Mouse (Mus musculus) adrenal gland (tissue): Measurements from ENCODE around the gene Nanos3.

Source experiments
- intact Hi-C: fragments of 180-260 bp; cut with DNase I; formaldehyde crosslinking; loops from one replicate; pipeline ENCODE4 v1.15.1; 2025
- long read RNA-seq, 2 experiments: library from polyadenylated mRNA; unstranded; transcript quantifications; one replicate each; pipeline ENCODE4 v2.0.0; 2020; ENCODE audit warnings: borderline replicate concordance in 1 of 2; ENCODE audit not compliant: insufficient replicate concordance in 1 of 2

Nanos3 gene
- long read RNA-seq, experiment 1: 0 reads
- long read RNA-seq, experiment 2: 0 reads

DNA sequence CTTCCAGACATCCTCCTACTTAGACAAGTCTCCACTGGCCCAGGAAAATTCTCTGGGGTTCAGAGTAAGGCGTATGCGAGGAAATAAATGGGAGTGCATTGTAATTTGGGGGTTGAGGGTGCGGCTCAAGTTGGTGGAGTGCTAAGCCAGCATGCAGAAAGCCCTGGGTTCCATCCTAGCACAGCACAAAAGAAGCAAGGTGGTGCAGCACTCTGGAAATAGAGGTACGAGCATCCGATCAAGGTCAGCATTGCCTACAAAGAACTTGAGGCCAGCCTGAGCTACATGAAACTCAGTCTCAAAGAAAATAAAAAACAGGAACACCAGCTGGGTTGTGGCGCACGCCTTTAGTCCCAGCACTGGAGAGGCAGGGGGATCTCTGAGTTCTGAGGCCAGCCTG lies at the start of gene Nanos3:
Gene Nanos3, minus strand, starts transcription at position 101 of the 400 bp plus-strand sequence.
- intact Hi-C loops: loop anchor here (5.0 kb wide), 2 partner anchors 97 to 172 kb away; no protein-coding TSS in a partner anchor

DNA sequence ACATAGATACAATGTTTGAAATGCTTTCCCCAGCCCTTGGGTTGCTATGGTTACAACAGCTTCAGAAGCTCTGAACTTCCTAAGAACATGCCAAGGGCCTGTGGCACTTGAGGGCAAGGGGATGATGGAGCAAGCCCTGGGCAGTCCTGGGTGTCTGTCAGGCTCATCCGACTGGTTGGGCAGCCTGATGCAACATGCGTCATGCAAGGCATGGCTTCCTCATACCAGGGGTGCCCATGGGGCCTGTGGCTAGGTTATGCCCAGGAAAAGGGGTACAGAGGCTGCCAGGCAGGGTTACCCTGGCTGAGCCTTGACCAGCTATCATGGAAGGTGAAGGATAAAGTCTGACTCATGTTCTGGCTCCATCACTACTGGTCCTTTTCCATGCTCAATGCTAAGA lies 48.0 kb upstream of the Nanos3 start:
- intact Hi-C loops: no loop called here

DNA sequence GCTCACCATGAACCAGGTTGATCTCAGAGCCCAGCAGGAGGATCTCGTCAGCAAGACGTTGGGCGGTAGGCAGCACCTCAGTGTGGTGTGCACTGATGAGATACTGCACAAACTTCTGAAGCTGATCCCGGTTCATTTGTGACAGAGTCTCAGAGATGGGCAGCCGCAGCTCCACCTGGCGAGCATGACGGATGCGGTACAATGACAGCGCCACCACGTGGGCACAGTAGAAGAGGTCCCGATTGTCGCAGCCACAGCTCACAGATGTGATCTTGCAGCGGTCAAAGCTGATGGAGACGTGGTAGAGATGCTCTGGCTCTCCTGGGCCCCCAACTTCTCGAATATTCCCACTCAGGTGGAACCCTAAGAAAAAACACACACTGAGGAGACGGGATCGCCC lies 45.7 kb upstream of the Nanos3 start:
- intact Hi-C loops: no loop called here

DNA sequence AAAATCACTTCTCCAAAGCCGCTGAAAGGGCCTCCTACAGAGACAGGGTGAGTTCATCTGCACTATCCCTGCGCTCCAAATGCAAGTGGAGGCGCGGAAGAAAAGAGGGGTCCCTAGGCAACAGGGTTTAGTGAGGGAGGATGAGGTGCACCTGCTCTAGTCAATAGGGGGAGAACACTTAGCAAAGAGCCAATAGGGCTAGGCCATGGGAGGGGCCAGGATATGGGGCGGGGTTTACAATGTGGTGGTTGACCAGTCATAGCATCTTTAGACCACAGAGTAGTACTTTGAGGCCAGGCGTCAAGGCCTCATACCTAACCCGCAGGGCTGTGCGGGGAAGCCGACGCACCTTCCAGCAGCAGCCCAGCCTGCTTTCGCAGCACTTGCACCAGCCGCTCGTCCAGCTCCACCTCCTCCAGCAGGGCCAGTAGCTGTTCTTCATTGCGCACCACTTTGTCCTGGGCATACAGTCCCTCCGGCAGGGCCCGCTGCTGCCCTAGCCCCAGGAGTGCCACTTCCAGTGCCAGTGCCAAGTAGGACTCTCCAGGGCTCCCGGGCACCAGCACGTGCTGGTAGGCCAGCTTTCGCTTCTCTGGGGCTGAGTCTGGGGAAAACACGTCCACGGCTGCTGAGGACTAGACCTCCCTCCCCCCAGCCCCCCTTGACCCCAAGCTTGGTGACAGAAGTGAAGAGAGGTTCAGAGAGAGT lies 38.5 kb upstream of the Nanos3 start:
- intact Hi-C loops: no loop called here

DNA sequence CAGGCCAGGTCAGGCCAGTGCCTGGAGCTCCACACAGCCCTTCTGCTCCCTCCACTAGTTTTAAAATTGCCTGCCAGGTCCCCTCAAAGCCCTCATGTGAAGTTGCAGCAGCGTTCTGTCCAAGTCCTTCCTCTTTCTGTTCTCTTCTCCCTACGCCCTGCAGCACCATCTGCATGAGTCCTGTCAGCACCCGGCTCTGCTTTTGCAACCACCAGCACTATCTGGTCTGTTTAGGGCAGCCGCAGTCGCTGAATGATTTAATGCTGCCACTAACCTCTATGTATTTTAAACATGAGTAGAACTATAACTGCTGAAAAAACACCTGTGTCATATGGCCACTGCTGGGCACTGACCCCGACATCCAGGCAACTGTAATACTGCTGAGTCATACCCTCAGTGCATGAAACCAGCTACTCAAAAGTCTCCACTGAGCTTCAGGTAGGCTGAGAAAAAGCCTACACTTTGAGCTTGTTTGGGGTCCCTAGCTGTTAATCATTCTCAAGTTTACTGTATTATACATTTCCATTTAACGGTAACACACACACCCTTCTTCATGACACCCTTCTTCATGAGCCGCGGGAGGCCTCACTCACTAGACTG lies 37.6 kb upstream of the Nanos3 start:
- intact Hi-C loops: no loop called here

DNA sequence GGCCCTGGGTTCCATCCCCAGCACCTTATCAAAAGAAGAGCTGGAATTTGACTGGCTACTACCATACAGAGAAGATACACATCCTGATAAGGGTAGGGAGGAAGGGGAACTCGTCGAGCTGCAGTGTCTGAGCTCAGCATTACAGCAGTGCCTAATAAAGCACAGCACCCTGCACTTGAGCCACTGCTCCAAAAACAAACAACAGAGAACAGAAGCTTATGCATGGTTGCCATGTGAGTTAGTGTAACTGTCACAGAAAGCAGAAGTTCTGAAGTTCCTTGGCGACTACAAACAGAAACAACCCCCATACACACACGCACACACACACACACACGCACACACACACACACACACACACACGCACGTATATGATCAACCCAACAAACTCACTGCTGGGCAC lies 35.1 kb upstream of the Nanos3 start:
- intact Hi-C loops: no loop called here

DNA sequence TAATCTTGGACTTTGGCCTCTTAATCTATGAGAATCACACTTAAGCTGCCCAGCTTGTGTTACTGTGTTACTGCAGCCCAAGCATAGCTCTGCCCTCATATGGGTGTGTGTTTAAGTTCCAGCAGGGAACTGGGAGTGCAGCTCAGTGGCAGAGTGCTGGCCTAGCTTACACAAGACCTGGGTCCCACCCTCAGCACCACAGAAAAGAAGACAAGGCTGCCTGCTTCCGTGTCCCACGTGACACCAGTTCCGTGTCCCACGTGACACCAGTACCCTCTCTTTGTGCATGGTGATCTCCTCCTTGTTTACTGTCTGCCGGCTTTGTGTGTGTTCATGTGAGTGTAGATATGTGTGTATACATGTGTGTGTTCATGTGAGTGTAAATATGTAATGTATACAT lies 33.1 kb upstream of the Nanos3 start:
- intact Hi-C loops: no loop called here

DNA sequence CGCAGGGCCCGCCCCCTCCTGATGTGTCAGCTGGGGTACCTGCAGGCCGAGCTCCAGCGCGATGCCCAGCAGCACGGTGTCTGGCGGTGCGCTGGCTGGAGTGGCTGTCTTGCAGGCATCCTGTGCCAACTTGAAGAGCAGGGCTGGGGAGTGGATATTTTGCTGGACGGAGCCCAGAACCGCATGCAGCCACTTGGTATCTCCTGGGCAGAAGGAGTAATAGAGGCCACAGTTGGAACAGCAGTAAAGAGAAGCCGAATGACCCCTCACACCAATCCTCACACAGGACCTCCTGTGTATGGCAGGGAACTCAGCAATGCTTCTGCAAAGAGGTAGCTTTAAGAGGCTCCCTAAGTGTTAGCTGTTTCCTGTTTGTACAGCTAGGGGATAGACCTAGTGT lies 32.2 kb upstream of the Nanos3 start:
- intact Hi-C loops: no loop called here

DNA sequence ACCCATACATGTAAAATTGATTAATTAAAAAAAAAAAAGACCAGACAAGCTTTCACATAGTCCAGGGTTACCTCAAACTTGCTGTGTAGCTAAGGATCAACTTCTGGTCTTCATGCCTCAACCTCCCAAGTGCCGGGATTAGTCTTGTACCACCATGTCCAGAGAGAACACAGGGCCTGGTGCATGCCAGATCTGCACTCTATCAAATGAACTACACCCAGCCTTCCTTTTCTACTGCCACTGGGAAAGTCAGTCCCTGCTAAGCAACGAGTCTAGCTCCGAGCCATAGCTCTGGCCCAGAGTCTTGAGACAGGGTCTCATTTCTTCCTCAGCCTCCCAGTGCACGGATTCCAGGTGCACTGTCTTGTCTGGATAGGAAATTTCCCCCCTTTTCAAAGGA lies 28.3 kb upstream of the Nanos3 start:
- intact Hi-C loops: no loop called here

DNA sequence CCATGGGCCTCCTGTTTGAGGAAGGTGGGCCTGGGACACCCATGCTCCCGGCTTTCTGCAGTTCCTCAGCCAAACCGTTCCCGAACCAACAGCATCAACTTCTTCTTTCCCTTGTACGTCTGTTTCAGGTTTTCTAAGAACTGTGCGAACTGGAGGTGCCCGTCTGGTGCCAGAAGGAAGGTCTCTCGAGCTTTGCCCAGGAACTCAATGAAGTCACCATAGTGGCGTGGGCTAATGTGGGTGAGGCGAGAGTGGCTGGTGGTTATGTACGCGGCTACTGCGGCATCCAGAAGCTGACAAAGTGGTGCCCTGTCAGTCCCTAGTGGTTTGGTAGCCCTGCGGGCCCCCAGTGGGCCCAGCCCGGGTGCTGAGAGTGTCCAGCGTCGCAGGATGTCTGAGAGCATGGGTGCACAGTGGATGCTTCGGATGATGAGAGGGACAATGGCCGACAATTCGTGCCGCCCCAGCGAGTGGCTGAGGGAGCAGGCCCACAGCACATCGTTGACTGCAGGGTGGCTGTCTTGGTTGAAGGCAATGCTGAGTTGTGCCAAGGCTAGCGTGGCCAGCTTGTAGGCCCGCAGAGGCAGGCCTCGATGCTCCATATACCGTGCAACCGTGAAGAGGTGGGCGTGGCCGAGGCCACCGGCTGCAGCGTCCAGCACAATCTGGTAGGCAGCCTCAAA lies 27.0 kb upstream of the Nanos3 start:
- intact Hi-C loops: no loop called here

DNA sequence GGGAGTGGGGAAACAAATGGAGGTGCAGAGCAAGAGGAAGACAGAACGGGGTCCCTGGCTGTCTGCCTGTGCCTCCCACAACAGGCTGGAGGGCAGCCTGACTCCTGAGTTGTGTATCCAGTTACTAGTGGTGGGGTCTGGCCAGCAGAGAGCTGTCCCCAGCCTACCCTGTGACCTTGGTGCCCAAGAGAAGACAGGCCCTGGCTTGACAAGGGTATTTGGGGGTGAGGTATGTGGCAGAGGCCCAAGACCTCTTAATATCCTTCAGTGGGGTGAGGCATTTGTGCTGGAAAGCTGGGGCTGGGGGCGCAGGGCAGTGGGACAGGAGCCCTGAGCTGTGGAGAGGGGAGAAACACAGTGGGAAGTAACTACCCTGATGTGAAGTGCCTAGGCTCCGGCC lies 26.2 kb upstream of the Nanos3 start:
- intact Hi-C loops: no loop called here

DNA sequence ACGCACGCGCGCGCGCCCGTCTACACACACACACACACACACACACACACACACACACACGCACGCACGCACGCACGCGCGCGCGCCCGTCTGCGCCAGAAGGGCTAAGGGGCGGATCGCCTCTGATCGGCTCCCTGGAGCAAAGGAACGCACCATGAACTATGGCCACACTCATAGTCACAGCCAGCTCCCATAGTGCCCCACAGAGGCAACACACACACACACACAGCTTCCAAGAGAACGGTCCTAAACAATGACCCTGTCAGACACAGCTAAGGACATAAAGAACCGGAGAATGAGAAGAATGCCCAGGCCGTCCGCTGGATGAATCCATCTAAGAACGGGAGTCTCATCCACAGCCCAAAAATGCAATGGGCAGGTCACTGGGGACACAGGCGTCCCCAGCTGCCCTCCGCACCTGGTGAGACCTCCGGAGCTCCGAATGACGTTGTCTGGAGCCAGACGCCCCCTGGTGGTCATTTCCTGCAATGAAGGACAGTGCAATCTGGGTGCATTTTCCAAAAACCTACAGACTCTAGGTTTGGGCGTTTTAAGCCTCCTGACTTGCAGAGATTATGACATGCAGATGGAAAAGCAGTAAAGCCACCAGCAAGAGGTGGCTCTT lies 25.3 kb upstream of the Nanos3 start:
- intact Hi-C loops: loop anchor here (1.0 kb wide), 1 partner anchor 24 kb away; no protein-coding TSS in a partner anchor

DNA sequence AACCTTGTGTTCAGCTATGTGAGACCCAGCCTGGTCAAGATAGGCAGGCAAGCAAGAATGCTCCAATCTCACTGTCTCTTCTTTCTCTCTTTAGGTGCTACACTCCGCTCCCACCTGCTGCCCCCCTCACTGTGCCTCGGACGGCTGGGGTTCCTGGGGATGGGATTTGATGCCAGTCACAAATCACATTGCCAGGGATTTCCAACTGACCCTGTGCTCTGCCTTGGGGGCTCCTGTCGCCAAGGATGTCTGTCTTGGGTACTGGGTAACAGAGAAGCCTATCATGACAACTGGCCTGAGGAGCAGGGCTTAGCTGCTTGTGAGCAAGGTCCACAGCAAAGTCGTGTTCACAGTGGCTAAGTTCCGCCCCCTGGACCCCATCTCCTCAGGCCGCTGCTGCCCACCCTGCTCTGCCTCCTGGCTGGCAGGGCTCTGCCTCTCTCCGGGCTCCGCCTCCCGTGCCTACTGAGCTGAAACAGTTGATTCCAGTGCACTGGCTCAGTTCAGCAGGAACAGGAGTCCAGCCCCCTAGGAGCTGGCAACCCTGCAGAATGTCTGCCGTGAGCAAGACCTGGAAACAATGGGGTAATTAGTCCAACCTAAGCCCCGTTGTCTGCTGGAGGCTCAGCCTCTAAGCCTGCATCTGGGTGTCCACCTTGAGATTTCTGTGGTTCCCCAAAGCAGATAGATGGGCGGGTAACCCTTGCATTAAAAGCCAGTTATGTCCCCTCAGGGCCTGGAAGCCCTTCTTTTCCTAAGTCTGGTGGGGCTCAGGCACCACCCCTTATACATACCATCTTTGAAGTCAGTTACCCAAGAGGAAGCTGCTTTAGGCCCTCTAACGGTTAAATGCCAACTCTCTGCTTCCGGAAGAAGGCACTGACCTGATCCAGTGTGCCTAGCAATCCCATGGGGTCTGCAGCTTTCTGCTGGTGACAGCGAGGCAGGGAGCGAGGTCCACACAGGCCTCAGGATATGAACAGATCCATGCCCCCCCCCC lies 23.7 kb upstream of the Nanos3 start:
- intact Hi-C loops: no loop called here

DNA sequence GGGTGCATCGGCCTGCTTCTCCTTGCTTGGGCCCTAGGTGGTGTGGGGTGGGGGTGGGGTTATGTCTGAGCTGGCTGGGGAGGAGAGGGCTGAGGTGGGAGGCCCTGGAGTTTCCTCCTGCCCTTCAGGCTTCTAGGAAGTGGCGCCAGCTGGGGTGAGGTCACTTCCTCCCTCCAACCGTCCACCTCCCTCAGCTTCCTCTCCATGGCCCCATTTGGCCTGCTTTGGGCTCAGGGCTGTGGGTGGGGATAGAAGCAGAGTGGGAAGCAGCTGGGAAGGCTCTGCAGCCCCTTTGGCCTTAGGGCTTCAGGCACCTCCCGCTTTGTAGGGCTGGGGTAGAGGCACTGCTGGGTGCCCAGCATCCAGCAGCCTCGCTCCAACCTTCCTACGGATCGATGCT lies 22.8 kb upstream of the Nanos3 start:
- intact Hi-C loops: no loop called here

DNA sequence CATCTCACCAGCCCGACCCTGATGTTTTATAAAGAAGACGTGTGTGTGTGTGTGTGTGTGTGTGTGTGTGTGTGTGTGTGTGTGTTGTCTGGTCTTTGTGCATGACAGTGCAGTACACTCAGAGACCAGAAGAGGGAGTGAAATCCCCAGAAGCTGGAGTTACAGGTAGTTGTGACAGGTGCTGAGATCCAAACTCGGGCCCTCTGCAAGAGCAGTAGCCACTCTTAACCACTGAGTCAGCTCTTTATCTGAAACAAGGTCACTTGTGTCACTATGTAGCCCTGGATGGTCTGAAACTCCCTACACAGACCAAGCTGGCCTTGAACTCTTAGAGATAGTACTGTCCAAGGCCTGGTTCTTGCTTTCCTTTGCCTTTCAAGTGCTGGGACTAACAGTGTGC lies 21.6 kb upstream of the Nanos3 start:
- intact Hi-C loops: no loop called here

DNA sequence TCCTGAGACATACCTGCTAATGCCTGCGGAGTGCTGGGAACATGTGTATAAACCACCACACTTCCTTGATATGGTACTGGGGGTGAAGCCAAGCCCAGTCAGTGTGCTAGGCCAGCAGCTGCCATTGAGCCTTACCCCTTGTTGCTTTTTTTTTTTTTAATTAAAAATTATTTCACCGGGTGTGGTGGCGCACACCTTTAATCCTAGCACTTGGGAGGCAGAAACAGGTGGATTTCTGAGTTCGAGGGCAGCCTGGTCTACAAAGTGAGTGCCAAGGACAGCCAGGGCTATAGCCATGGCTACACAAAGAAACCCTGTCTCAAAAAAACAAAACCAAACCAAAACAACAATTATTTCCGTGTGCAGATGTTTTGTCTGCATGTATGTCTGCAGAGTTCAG lies 20.1 kb upstream of the Nanos3 start:
- intact Hi-C loops: no loop called here

DNA sequence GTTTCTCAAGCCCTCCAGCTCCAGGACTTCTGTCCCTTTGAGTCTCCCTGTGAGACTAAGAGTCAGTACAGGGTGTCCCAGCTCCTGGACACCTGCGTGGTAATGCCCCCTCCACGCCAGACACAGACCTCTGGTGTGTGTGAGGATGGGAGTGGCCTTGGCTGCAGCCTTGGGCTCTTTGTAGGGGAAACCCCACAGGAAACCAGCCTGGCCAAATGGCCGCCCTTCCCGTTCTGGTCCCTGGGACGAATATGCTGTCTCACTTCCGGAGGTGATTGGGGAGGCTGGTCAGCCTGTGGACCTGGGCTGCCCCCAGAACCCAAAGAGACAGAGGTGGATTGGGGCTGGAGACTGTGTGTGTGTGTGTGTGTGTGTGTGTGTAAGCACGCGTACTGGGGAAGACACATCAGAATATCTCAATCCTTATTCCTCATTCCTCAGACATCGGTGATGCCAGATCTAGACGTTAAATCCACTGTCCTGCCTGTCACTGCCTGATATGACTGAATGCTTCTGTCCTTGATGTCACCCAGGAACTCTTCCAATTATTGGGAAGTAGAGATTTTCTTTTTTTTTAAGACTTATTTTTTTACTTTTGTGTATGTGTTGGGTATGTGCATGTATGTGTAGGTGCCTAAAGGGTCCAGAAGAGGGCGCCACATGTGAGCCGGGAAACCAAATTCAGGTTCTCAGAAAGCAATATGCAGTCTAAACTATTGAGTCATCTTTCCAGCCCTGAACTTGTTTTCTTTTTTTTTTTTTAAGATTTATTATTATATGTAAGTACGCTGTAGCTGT lies 19.2 kb upstream of the Nanos3 start:
- intact Hi-C loops: no loop called here

DNA sequence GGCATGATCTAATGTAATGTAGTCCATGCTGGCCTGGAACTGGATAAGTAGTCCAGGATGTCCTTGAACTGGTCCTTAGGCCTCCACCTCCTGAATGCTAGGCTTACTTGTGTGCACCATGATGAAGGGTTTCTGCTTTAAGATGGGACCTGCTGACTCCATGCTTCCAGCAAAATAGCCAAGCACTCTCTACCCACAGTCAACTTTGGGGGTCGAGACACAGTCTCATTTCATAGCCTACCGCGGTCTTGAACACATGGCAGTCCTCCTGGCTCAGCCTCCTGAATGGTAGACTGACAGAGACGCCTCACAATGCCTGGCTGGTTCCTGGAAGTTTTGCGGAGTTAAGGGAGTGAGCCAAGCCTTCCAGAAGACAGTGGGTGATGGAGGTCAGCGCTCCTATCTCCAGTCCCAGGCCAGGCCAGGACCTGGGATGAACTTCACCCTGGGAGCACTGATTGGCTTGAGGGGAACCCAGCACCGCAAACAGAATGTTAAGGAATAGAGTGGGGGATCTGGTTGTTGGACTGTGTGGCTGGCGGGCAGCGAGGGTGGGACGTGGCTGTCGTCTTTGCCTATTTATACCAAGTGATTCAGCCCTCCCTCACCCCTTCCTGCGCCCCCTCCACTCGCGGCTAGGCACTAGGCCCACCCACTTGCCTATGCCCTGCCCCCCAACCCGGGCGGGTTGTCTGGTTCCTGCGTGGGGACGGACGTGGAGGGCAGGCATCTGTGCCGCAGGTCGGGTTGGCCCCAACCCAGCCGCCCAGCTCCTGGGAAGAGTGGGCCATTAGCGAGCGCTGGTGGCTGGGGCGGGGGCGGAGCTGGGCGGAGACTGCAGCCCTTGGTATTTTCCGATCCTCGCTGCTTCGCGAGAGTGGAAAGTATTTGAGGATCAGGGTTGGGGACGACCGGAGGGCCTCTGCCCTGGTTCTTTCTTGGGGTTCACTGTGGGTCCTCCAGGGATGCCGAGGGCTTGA lies 18.2 kb upstream of the Nanos3 start:
- intact Hi-C loops: no loop called here

DNA sequence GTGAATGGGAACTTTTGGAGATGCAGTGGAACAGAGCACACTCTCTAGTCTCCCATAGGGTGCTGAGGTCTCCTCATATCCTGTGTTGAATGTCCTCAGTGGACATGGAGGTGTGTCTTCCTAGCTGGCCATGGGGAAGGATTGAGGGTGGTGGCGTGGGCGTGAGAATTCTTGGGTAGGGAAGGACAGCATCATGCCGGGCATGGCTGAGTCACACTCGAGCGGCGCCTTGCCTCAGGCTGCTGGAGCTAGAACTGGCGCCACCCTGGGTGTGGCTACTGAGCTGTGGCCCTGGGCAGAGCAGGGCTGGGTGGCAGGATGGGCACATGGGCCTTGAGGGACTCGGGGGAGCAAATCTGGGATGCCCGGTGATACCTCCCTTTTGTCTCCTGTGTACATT lies 17.4 kb upstream of the Nanos3 start:
- intact Hi-C loops: no loop called here
